Mouse (Mus musculus): ENCODE measurements around the gene Mbd3. TPM values are rescaled to one million over a fixed set of nuclear protein-coding genes. Genes with fewer than 3 reads are reported as not detected.

Gene Mbd3
- polyA plus RNA-seq (2012; rRNA removed) = 104 and 116 TPM in 2 replicates

DNA sequence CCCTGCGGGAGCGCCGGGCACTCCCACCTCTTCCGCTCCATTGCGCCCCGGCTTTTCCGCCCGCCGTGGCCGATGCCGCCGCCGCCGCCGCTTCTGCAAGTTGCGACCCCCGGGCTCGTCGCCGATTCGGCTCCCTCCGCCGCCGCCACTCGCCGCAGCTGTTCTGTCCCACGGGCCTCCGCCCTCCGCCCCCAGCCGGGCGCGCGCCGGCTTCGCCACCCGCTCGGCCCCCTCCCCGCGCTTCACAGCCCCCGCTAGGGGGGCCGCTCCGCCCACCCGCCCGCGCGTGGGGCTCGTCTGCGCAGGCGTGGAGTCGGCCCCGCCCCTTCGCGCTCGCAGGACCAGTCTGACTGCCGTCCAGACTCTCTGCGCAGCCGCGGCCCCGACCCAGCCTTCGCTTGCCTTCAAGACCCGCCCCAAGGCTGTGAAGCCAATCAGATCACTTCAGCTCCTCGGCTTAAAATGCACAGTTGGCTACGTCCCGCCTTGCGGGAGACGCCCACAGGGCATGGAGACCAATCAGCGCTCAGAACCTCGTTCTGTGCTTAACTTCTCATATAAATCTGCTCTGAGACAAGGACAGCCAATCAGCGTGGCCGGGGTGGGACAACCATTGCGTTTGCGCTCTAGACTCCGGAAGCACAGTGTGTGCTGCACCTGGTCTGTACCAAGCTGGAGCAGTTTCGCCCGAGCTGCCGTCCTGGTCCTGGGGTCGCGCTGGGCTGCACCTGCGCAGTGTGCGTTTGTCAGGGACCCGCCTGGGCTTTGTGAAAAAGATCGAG, at the start of gene Mbd3:
Gene Mbd3, minus strand, starts transcription at position 360 of the 782 bp plus-strand sequence.
- under 1% methylated on average over 74 of the region's 82 CpGs for WGBS
- peak; percentile 99 for DNase-seq (ENCODE audit: low read depth, low spot score)

DNA sequence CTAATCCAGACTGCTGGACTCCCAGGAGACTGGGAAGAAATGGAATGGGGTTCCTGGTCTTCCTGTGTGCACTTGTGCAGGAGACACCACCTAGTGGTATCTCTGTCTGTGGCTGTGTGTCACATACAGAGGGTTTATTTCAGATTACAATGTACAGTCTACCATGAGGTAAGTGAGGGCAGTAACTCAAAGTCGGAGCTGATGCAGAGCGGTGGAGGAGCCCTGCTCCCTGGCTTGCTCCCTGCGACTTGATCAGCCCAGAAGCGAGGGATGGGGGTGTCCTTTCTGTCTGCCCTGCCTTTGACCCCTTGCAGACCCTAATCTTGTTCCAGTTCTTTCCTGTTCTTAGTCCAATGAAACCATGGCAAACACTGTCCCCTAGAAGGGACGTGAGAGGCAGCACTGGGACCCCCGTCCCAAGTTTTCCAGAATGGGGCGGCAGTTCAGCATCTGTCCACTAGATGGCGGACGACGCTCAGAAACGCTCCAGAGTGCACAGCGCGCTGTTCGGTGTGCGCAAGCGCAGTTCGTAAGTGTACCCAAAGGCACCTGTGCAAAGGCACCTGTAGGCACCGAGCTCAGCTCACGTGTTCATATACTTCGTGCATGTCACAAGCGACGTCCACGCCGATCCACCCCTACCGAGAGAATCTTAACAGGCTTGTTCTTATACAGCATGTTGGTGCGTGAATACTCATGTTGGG, 46.7 kb upstream of the Mbd3 start:
- 8% methylated on average over 26 of the region's 26 CpGs for WGBS
- peak; percentile 59 for DNase-seq (ENCODE audit: low read depth, low spot score)

DNA sequence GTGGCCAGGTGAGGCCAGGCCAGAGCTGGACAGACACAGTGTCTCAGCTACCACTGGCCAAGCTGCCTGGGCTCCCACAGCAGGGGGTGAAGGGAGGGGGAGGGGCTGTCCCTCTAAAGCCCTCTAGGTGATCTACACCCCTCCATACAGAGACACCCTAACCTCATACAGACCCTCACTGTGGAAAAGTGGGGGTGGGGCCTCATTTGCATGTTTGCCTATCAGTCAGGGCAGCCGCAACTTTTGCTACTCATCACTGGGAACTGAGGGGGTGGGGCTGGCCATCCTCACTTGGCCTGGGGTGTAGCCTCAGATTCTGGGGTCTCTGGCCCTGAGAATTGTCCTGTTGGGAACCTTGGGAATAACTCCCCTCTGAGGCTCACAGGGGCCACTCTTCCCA, 45.7 kb upstream of the Mbd3 start:
- DNase-seq (ENCODE audit: low read depth, low spot score) = no peak
- 79% methylated on average over 1 of the region's 1 CpGs for WGBS

DNA sequence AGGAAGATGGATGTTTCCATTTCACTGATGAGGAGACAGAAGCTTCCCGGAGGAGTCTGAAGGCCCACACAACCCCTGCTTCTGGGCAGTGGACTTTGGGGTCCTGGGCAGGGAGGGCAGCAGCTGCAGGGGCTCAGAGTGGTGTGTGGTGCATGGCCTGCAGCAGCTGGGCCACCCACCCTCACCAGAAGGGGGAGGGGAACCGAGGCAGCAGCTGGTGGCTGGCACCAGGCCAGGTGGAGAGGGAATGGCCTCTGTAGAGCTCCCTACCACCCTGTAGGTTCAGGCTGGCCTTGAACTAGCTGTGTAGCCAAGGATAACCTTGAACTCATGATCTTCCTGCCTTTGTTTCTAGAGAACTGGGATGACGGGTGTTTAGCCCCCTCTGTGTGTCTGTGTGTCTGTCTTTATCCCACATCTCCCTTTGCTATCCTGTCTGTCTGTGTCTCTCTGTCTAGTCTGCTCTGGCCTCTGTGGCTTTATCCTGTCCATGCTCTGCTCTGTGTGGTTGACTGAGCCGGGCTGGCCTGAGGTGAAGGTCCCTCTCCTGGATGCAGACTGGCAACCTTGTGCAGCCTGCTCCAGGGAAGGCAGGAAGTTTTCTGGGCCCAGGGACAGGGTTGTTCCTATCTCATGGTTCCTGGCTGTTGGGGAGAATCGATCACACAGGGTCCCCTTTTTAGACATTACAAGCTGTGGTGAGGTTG, 45.1 kb upstream of the Mbd3 start:
- DNase-seq (ENCODE audit: low read depth, low spot score) = no peak
- 51% methylated on average over 5 of the region's 5 CpGs for WGBS

DNA sequence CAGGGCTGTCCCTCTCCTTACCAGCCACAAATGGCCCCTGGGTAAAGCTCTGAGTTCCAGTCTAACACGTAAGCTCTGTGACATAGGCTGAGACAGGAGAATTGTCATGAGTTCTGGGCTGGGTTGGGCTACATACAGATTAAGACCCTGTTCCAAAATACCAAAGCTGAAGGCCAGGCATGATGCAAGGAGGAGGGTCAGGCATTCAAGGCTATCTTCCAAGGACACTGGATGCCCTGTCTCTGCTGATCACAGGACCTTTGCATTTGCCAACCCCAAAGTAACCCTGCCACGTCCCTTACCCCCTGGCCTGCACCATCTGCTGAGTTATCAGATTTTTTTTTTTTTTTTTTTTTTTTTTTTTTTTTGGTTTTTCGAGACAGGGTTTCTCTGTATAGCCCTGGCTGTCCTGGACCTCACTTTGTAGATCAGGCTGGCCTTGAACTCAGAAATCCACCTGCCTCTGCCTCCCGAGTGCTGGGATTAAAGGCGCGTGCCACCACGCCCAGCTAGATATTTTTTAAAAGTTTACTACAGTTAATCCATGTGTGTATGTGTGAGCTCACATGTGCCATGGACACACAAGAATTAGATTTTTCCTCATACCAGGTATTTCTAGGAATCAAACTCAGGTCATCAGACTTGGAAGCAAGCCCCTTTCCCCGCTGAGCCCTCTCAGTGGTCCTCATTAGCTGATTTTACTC, 44.4 kb upstream of the Mbd3 start:
- no peak for DNase-seq (ENCODE audit: low read depth, low spot score)
- 81% methylated on average over 8 of the region's 8 CpGs for WGBS

DNA sequence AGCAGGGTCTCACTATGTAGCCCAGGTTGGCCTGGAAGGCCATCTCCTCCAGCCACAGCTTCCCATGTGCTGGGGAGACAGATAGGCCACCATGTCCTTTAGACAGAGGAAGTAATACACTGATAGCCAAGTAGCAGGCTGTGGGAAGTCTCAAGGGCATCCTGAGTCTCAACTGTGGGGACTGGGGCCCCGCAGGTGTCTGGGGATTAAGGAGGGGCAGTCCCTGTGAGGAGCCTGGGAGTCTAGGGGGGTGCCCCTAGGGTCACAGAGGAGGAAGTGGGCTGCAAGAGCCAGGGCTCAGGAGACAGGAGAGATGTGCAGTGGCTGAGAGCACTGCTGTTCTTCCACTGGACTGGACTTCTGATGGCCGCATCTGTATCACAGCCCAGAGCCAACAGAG, 43.6 kb upstream of the Mbd3 start:
- no peak for DNase-seq (ENCODE audit: low read depth, low spot score)
- 60% methylated on average over 2 of the region's 2 CpGs for WGBS

DNA sequence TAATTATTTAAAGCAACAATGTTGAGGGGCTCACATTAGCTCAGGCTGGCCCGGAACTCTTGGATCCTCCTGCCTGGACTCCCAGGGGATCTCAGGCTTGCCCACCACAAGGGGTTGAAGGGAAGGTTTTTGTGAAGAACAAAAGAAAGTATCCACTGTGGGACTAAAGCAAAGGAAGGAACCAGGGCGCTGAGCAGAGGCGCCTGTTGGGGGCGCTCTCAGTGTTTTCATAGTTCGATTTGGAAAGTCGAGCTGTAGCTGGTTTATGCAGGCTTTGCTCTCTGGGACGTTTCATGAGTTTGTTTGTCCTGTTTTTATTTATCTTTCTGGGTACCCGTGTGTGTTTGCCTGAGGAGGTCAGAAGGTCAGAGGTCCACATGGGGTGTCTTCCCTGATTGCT, 42.2 kb upstream of the Mbd3 start:
- 65% methylated on average over 8 of the region's 8 CpGs for WGBS
- DNase-seq (ENCODE audit: low read depth, low spot score) = no peak

DNA sequence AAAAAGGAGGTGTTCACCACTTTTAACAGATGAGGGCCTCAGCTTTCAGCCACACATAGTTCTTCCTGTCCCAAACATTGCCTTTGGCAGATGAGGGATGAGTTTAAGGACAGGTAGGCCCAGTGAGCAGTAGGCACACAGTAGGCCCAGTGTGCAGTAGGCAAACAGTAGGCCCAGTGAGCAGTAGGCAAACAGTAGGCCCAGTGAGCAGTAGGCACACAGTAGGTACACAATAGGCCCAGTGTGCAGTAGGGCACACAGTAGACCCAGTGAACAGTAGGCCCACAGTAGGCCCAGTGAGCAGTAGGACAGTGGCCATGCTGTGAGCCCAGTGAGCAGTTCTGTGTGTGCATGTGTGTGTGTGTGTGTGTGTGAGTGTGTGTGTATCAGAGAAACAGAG, 40.7 kb upstream of the Mbd3 start:
- DNase-seq (ENCODE audit: low read depth, low spot score) = no peak

DNA sequence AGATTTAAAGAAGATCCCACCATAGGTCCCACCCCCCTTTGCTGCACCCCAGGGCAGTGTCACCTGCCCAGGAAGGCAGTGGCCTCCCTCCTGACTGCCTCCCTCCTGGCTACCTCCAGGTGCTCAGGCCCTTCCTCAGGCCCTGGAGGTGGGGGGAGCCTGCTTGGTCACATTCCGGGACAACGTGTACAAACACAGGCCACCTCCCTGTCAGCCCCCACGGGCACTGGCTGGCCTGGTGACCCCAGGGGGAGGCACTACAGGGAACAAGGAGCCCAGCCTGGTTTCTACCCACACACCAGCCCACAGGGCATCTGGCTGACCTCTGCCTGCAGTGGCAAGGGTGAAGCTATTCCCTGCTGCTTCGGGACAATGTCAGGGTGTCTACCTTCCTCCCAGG, 38.6 kb upstream of the Mbd3 start:
- 53% methylated on average over 4 of the region's 4 CpGs for WGBS

DNA sequence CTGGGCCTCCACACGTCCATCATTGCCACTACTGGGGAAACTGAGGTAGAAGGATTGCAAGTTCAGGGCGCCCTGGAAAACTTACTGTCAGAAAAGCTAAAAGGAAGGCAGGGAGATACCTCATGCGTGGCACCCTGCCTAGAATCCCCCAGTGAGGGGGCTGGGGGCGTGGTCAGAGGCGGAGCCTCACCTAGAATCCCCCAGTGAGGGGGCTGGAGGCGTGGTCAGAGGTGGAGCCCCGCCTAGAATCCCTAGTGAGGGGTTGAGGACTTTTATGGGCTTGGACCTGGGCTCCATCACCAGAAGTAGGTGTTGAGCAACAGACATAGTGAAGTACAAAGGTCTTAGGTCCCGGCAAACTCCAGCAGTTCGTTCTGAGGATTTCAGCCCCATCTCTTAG, 36.9 kb upstream of the Mbd3 start:
- DNase-seq (ENCODE audit: low read depth, low spot score) = no peak
- 5% methylated on average over 9 of the region's 9 CpGs for WGBS

More for the DNA sequence above, 38.6 kb upstream of the Mbd3 start:
- no peak for DNase-seq (ENCODE audit: low read depth, low spot score)

DNA sequence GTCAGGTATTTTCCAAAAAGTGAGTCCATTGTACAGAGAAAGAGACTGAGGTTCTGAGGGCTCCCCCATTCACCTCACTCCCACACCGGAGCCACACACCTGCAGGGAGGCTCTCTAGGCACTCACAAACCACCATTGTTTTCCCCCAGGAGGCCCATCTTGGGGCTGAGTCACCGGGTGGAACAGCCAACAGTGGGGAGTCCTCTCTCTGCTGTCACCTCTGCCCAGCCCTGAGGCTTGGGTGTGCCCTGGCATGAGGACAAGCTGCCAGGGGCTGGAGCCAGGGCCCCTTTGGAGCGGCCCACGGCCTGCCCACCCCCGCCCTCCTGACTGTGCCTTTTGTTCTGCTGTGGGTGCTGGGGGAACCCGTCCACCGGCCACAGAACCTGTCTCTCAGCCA, 36.4 kb upstream of the Mbd3 start:
- 17% methylated on average over 7 of the region's 7 CpGs for WGBS
- peak; percentile 55 for DNase-seq (ENCODE audit: low read depth, low spot score)

DNA sequence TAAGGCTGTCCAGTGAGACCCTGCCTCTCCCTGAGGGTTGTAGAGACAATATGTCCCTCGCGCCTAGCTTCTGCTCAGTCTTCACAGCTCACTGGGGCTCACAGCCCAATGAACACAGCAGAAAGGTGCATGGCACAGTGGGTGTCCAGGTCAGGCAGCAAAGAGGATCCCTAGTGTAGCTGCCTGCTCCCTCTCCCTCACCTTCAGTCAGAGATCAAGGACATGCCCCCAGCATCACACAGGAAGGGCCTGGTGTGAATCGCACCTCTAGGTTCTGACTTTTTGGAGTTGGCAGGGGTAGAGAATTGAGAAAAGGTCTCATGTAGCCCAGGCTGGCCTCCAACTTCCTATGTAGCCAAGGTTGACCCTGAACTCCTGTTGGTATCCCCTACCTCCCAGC, 35.5 kb upstream of the Mbd3 start:
- WGBS = 69% methylated on average over 3 of the region's 3 CpGs
- DNase-seq (ENCODE audit: low read depth, low spot score) = no peak

DNA sequence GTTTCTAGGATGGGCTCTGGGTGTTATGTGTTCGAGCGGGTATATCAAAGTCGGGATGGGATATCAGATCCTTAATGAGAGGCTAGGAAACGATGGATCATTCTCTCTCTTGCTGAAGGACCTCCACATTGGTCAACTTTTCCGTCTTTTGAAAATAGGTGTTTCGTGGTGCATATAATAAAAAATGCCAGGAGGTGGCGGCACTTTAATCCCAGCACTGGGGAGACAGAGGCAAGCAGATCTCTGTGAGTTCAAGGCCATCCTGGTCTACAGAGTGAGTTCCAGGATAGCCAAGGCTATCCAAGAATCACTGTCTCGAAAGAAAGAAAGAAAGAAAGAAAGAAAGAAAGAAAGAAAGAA, 34.9 kb upstream of the Mbd3 start:
- WGBS = 9% methylated on average over 8 of the region's 8 CpGs
- DNase-seq (ENCODE audit: low read depth, low spot score) = no peak

DNA sequence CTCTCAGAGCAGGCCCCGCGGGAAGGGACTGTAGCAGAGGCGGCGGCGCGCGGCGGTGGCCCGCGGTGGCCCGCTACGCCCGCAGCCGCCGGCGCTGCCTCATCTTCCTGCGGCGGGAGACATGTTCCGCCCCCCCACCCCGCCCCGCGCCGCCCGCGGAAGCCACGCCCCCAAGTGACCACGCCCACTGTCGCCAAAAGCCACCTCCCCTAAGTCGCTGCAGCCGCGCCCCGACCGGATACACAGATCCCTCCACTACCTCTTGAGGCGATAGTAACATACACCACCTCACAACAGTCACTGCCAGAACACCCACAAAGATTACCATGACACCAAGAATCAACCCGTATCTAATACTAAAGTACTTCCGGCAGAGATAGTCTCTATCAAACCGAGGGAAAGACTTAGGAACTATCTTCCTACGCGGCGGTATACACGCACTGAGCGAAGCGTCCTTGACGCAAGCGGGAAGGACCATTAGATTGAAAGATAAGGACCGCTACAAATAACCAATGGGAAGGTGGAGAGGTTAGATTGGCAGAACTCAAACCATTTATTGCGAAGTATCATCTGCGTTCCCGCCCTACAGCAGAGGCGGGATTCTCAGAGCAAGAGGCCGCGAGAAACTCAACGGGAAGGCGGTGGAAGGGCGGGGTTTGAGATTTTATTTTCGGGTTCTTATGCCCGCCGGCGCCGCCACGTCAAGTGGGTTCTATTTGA, 34.3 kb upstream of the Mbd3 start, which contains the start of gene Tcf3:
Gene Tcf3, minus strand, starts transcription at position 135 of the 720 bp plus-strand sequence.
- peak; percentile 96 for DNase-seq (ENCODE audit: low read depth, low spot score)
- WGBS = under 1% methylated on average over 61 of the region's 61 CpGs

DNA sequence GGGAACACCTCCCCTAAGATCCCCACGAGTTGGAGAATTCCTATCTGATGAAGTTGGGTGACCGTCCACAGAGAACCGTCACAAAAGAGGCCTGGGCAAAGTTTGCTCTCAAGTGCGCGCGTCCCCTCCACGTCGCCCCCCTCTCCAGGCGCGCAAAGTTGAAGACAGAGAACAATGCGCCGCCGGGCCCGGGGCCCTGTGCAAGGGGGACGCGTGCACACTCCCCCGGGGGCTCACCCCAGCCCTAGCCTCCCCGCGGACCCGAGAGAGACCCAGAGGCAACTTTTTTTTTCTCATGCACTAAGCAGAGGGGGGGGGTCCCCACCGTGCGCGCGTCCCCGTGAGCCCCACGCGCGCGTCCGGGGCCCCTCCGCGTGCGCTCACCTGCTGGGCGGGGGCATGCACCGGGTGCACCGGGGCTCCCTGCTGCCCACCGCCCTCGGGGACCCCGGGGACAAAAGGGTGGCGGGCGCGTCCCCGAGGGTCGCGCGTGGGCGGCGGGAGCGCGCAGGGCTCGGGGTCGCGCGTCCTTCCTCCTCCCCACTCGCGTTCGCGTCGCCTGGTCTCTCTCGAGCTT, 33.7 kb upstream of the Mbd3 start:
- 1% methylated on average over 58 of the region's 60 CpGs for WGBS
- no peak for DNase-seq (ENCODE audit: low read depth, low spot score)

DNA sequence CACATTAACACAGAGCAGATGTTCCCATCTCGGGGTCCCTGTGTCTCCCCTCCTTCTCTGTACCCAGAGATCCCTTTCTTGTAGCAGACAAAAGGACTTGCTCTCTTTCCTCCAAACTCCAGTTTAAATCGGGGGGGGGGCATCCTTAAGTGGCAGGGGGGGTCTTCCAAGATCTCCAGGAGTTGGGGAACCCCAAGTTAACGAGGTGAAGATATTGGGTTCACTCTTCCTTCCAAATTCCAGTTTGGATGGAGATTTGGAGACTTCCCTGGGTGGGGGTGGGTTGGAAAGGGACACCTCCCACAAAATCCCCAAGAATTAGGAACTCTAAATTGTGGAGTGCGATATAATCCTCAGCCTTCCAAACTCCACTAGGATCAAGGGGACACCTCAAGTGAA, 33.0 kb upstream of the Mbd3 start:
- DNase-seq (ENCODE audit: low read depth, low spot score) = no peak
- WGBS = under 1% methylated on average over 4 of the region's 4 CpGs

DNA sequence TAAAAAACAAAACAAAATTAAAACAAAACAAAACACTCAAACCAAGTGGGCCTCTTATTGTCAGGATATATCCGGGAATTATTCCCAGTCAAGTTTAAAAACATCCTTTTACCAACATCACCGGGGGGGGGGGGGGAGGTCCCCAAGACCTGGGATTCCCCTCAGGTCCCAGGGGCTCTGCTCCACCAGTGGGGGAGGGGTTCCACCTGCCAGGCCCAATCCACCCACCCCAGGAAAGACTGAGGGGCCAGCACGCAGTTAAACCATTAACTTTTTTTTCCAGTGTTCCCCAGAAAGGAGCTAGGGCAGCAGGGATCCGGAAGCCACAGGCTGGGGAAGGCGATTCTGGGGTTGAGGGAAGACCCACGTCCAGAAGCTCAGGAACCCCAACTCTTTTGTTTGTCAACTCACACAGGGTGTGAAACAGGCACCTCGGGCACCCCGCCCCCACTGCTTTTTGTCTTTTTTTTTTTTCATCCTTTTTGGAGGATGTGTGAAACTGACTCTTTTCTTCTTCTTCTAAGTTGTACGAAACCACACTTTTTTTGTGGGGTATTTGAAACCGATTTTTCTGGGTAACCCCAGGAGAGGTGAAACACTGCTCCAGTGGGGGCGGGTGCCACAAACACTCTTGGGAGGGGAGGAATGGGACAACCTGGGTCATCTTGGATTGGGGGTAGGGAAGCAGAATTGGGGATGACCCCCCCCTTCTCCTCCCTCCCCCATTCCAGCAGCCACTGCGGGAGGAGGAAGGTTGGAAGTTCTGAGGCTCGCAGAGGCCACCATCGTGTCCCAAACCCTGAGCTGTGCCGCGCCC, 32.4 kb upstream of the Mbd3 start:
- DNase-seq (ENCODE audit: low read depth, low spot score) = no peak
- WGBS = 22% methylated on average over 16 of the region's 16 CpGs

DNA sequence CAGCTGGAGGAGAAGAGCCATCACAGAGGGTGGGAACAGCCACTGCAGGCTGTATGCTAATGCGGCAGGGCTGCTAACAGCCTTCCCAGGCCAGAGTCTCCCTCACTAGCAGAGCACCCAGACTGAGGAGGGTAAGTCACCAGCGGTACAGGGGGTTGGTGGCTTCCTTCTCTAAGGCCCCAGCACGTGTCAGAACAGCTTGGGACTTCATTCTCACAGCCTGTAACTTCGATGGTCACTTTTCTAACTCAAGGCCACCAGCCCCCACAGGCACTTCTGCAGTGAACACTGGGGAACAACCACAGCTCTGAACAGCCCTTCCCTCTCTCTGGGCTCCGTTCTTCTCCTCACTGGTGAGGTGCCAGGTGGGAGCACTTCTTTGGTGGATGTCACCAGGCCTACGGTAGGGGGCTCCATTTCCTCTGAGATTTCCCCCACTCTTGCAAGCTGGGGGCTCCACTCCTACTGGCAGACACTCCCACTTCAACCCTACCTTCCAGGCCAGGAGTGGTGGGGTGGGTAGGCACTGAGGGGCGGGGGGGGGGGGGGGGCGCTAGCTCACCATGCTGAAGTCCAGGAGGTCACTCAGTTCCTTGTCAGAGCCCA, 31.1 kb upstream of the Mbd3 start:
- WGBS = 69% methylated on average over 6 of the region's 8 CpGs
- DNase-seq (ENCODE audit: low read depth, low spot score) = no peak

Data from large intestine, adult 2 months (tissue).